Mouse (Mus musculus): ENCODE results near the gene Ctnnd2.

DNA sequence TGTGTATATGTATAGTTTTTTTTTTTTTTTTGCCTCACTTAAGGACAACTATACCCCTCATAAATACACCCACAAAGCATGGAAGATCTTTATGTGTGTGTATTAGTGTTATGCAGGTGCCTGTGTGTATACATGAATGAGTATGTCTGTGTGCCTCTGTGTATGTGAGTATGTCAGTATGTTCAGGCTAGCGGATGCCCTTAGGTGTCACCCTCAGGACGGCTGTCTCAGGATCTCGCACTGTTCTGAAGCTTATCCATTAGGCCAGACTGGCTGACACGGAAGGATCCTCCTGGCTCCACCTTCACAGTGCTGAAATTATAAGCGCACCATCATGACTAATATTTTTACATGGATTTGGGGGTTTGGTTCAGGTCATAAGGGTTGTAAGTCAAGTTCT is 202.5 kb downstream of the Ctnnd2 start:
- TF ChIP-seq MYOG (IDR thresholded peaks at IDR 0.05; ENCODE audit: control insufficient read depth in 1 of 3, insufficient read depth in 1 of 3, insufficient read length in 2 of 3, low read depth in 2 of 3) (no peak), POLR2A (IDR thresholded peaks at IDR 0.05; ENCODE audit: insufficient read length, low read depth) (no peak), TCF12 (IDR thresholded peaks at IDR 0.05; ENCODE audit: insufficient read depth, poor library complexity, severe bottlenecking) (no peak), USF1 (IDR thresholded peaks at IDR 0.05; ENCODE audit: low read depth) (no peak)
